Mouse (Mus musculus) kidney, postnatal 4 days (tissue): ENCODE results near the gene Gm20388.
A peak's percentile ranks its signal among the peaks of the same experiment; 100 is the strongest.
"Not testable (repeated sequence)": the region's sequence is repeated elsewhere in the genome, so short reads cannot be mapped to it uniquely, and the experiment has no call there.

ENCODE experiments used
- DNase-seq, 2 experiments: peaks; one replicate each; pipeline ENCODE4 v3.0.0; 2021; ENCODE audit warnings: mixed read lengths in 2 of 2

The Gm20388 gene

GRCm38 (mm10) chr8:123993997-123994396 is 4083.4 kb downstream of the Gm20388 start:
- DNase-seq: no peak

- DNase-seq: peak in 1 of 2 experiments; percentile 33
These were observed 4088.9 kb downstream of the Gm20388 start for GRCm38 (mm10) chr8:123999568-123999967.

GRCm38 (mm10) chr8:124002546-124003108 is 4092.0 kb downstream of the Gm20388 start:
- no peak for DNase-seq

- DNase-seq: no peak
These were observed 4097.2 kb downstream of the Gm20388 start for GRCm38 (mm10) chr8:124007829-124008228.

- DNase-seq: no peak
These were observed 4100.9 kb downstream of the Gm20388 start for GRCm38 (mm10) chr8:124011580-124011979.

- DNase-seq: no peak
These were observed 4101.4 kb downstream of the Gm20388 start for GRCm38 (mm10) chr8:124011989-124012586.

GRCm38 (mm10) chr8:124014299-124014698 is 4103.7 kb downstream of the Gm20388 start:
- not testable (repeated sequence) for DNase-seq

- no peak for DNase-seq
These were observed 4104.1 kb downstream of the Gm20388 start for GRCm38 (mm10) chr8:124014751-124015150.

GRCm38 (mm10) chr8:124019782-124020181 is 4109.1 kb downstream of the Gm20388 start:
- DNase-seq: peak; percentile 18 to 39

GRCm38 (mm10) chr8:124020439-124021236 is 4110.0 kb downstream of the Gm20388 start:
- peak; percentile 75 to 86 for DNase-seq

GRCm38 (mm10) chr8:124021237-124022227 is 4110.9 kb downstream of the Gm20388 start, which contains the start of the genes Taf5l and Urb2:
TSS of gene Taf5l (minus strand) at chr8:124021397.
TSS of gene Urb2 (plus strand) at chr8:124021508.
- DNase-seq: peak; percentile 94 to 97

GRCm38 (mm10) chr8:124026265-124026664 is 4115.6 kb downstream of the Gm20388 start:
- DNase-seq: not testable (repeated sequence)

GRCm38 (mm10) chr8:124027831-124028230 is 4117.2 kb downstream of the Gm20388 start:
- no peak for DNase-seq

GRCm38 (mm10) chr8:124033400-124033799 is 4122.8 kb downstream of the Gm20388 start:
- no peak for DNase-seq

GRCm38 (mm10) chr8:124038121-124038520 is 4127.5 kb downstream of the Gm20388 start:
- DNase-seq: no peak

- no peak for DNase-seq
These were observed 4128.7 kb downstream of the Gm20388 start for GRCm38 (mm10) chr8:124039351-124039750.

- DNase-seq: no peak
These were observed 4131.6 kb downstream of the Gm20388 start for GRCm38 (mm10) chr8:124042201-124042600.

GRCm38 (mm10) chr8:124044421-124044820 is 4133.8 kb downstream of the Gm20388 start:
- DNase-seq: no peak

- DNase-seq: no peak
These were observed 4134.3 kb downstream of the Gm20388 start for GRCm38 (mm10) chr8:124044931-124045330.

- no peak for DNase-seq
These were observed 4135.2 kb downstream of the Gm20388 start for GRCm38 (mm10) chr8:124045856-124046255.

- DNase-seq: peak; percentile 86
These were observed 4141.5 kb downstream of the Gm20388 start for GRCm38 (mm10) chr8:124052110-124052509.

GRCm38 (mm10) chr8:124052568-124052967 is 4141.9 kb downstream of the Gm20388 start:
- no peak for DNase-seq
